Mouse (Mus musculus): Measurements from ENCODE around the gene Pigk. TPM values are rescaled to one million over a fixed set of nuclear protein-coding genes. Genes with fewer than 3 reads are reported as not detected.

The Pigk gene
- 50.0 TPM for polyA plus RNA-seq (2014; fragmentation: Illumina TruSeq; extraction: RNeasy Lipid Tissue Mini Kit (QIAGEN cat#74804); ENCODE audit: low read depth, low replicate concordance)

DNA sequence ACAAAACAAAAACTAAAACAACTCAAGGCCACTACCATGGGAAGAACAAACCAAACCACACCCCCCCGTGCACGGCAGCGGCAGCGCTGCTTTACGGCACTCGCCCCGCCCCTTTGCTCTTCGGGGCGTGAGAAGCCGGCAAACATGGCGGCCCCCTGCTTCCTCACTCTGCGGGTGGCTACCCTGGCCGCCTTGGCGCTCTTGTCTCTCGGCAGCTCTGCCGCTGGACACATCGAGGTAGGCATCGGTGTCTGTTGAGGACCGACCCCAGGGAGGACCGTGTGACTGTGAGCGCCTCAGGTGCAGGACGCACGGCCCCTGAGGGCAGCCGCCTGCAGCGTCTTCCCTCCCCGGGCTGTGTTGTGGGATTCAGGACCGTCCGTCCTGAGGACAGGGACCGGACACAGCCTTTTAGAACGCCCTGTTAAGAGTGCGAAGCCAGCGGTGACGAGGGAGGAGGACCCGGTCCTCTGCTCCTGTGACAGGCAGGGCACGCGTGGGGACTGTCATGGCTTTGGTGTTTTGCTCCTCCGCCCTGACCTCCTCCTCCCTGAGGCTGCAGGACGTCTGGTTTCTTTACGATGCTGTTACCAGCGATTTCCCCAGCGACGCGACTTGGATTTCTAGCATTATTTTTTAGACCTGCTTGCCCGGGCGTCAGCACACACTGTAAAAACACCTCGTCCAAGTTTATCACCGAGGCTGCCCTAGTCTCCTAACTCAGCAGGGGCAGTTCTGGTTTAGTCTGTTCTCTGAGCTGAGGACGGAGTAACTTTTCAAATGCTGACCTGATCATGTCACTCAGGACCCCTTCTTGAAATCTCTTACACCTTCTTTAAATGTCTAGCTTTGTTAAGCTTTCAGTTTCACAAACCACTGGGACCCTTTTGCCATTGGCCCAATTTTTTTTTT is at the start of gene Pigk:
Pigk (plus strand) TSS at position 110 of the 912 bp plus-strand sequence.

DNA sequence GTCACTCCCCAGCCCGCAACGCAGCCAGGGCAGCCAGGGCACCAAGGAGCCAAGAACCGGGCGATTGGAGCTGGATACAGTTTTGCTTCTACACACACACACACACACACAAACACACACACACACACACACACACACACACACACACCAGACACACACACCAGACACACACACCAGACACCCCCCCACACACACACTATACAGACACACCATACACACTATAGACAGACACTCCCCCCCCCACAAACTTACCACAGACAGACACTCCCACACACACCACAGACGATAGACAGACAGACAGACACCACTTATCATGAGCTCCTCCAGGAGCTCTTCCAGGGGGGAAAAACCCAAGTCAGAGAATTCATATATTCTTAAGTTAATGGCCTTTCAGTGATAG is 45.7 kb upstream of the Pigk start, which contains the start of gene Ak5:
Ak5 (minus strand) TSS at position 122 of the 400 bp plus-strand sequence.

DNA sequence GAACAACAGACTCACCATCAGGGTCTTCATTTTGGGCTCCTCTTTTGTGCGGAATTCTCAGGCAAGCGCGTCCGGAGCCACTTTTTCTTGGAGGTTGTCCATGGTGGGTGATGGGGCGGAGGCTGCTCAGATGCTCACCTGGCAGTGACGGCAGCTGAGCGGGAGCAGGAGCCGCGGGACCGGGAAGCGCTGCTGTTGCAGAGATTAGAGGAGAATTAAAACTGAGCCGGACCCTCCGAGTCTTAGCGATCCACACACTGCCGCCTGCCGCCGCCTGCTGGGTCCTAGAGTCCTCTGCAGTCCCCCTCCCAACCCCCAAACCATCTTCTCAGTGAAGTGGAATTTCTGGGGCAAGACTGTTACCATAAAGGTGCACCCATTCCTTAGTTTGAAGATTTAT is 268.1 kb downstream of the Pigk start, which contains the start of gene St6galnac5:
St6galnac5 (minus strand) TSS at position 259 of the 400 bp plus-strand sequence.

Other genes starting within 250 kb of the Pigk start
- 1.2 TPM for gene Ak5, start 45.7 kb upstream of the Pigk start, polyA plus RNA-seq (2014; fragmentation: Illumina TruSeq; extraction: RNeasy Lipid Tissue Mini Kit (QIAGEN cat#74804); ENCODE audit: low read depth, low replicate concordance)

Measured in testis, adult 10 weeks (tissue).